Mouse (Mus musculus): ENCODE results near the gene Astl.

GRCm38 (mm10) chr2:127353881-127354280 is 15.4 kb downstream of the Astl start:
- no peak for TF ChIP-seq CTCF (IDR thresholded peaks at IDR 0.05; ENCODE audit: insufficient read depth, low read depth, low read length)
- no peak for TF ChIP-seq POLR2A (IDR thresholded peaks at IDR 0.05; ENCODE audit: insufficient read depth, low read depth, low read length)
